7 mouse cellular contexts compared by ENCODE assay signal in the genomic region with DNA sequence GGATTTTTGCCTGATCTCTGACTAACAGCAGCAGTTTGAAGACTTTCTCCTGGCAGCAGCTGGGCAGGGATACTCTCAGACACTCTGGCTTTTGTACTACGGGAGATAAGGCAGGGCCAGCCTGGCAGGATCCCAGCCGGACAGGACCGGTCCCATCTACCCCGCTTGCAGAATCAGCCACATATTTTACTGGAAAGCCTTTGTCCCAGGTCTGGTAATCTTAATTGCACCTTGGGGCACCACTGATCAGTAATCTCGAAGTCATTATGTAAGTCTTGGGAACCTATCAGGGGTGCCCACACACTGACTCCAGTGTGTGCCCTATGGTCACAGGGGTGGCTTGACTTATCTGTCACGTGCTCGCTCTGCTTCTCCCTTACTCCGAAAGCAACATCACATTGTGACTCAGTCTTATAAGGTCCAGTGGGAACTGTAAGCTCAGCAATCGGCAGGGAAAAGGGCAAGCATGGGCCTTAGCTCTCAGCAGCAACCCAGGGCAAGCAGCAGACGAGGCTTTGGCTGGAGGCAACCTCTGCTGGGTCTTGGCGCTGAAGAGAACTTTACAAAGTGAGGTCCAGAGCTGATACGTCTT.
A peak's percentile ranks its signal among the peaks of the same experiment; 100 is the strongest.
DNase-seq lines count a peak whose midpoint lies in the region.

No protein-coding gene starts in this region.

- intact Hi-C loops in heart, postnatal 14 days (cut with DNase I), result loop anchor here (5.0 kb wide), 1 partner anchor 202 kb away; no protein-coding TSS in a partner anchor
- intact Hi-C loops in left cerebral cortex, postnatal 36 days (cut with DNase I), result no loop called here

- DNase-seq in adrenal gland, adult 2 months, result peak; percentile 75
- peak; percentile 72 to 78 for DNase-seq in adrenal gland, postnatal 36 days
- DNase-seq in heart, postnatal 14 days, result peak; percentile 53 to 76
- peak; percentile 46 to 79 for DNase-seq in kidney, postnatal 25 days
- no peak for DNase-seq in spleen, postnatal 10 days (ENCODE audit: low spot score in 2 of 2)
- DNase-seq in embryo, embryonic 9.5 days (ENCODE audit: extremely low spot score), result no peak
- DNase-seq in left cerebral cortex, postnatal 36 days (ENCODE audit: low spot score in 2 of 2), result no peak

Comparison
In these comparisons a context has a peak if more than half of its experiments do, and no peak if none do; other contexts are left out.
1. DNase-seq: peak in adrenal gland, adult 2 months (single experiment), adrenal gland, postnatal 36 days (2 of 2), heart, postnatal 14 days (2 of 2) and kidney, postnatal 25 days (2 of 2); none in spleen, postnatal 10 days (0 of 2), embryo, embryonic 9.5 days (single experiment) and left cerebral cortex, postnatal 36 days (0 of 2).